Mouse (Mus musculus): ENCODE results near the gene Hip1. TPM values are rescaled to one million over a fixed set of nuclear protein-coding genes. Genes with fewer than 3 reads are reported as not detected.
"Not testable (repeated sequence)": the region's sequence is repeated elsewhere in the genome, so short reads cannot be mapped to it uniquely, and the experiment has no call there.

Hip1 gene
- total RNA-seq, 2 experiments from 2014 or later: 41.2 to 41.4 TPM

DNA sequence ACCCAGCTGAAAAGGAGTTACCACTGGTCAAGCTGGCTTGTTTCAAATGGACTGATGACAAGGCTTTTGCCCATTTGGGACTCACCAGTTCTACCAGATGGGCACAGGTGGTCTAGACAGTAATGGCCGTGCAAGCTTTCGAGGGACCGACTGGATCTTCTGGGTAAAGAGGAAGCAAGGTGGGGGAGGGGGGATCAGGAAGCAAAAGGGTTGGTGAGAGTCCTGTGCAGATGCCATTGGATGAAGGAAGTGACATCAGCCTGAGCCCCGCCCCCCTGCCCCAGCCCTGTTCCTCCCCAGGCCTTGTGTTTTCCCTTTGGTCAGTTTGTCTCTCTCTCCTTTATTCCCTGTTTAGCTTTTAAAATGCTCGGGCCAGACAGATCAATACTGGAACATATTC, 68.7 kb downstream of the Hip1 start:
- no peak for DNase-seq (ENCODE audit: low spot score in 2 of 2)
- no peak for TF ChIP-seq CTCF (conservative IDR thresholded peaks at IDR 0.05)
- Histone ChIP-seq H3K4me3 (no peak overlapping the region), H3K27ac (no peak overlapping the region)

DNA sequence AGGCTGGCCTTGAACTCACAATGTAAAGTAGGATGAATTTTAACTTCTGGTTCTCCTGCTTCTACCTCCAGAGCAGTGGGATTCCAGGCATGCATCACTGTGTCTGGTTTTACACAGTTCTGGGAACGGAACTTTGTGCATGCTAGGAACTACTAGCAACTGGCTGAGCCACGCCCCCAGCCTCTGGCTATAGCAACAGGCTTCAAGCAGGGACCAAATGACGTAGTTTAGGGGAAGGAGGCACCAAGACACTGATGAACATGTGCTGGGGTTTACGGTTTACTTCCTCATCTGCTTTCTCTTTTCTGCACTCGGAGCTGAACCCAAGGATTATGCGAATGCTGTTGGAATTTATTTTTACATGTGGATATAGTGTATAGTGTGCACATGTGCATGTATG, 72.5 kb downstream of the Hip1 start:
- no peak overlapping the region for H3K27ac ChIP-seq
- DNase-seq (ENCODE audit: low spot score in 2 of 2): no peak
- no peak overlapping the region for H3K4me3 ChIP-seq
- no peak for TF ChIP-seq CTCF (conservative IDR thresholded peaks at IDR 0.05)

DNA sequence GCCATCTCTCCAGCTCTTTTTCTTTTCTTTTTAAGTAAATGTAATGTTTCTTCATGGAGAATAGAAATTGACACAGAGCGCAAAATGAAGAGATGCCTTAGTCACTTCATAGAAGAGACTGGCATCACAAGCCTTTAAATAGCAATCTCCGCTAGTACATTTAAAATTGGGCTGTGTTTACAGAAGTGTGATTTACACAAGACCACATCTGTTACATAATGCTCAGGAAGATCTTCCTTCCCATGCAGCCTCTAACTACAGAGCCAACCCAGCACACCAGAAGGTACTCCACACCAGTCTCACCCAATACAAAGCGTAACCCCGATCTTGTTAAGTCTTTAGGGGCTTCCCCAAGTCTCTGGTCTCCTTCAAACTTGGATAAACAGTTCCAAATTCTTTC, 73.2 kb downstream of the Hip1 start:
- no peak for TF ChIP-seq CTCF (conservative IDR thresholded peaks at IDR 0.05)
- no peak overlapping the region for H3K27ac ChIP-seq
- DNase-seq (ENCODE audit: low spot score in 2 of 2): no peak

DNA sequence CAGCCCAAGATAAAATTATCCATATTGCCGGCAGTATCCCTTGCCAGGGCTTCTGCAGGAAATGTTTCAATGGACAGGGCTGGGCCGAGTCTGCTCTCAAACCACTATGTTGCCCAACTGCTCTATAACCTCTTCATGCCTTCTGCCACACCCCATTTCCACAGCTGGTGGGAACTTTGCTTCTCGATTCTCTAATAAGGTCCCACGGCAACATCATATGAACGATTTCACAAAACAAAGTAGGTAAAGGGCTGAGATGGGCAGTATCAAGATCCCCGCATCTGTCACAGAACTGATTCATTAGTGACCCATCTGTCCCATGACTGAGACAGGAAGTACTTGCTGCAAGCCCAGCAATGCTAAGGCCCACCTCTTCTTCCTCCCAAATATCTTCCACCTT, 76.6 kb downstream of the Hip1 start:
- TF ChIP-seq CTCF (conservative IDR thresholded peaks at IDR 0.05): no peak

More for the DNA sequence above, 73.2 kb downstream of the Hip1 start:
- H3K4me3 ChIP-seq: no peak overlapping the region

DNA sequence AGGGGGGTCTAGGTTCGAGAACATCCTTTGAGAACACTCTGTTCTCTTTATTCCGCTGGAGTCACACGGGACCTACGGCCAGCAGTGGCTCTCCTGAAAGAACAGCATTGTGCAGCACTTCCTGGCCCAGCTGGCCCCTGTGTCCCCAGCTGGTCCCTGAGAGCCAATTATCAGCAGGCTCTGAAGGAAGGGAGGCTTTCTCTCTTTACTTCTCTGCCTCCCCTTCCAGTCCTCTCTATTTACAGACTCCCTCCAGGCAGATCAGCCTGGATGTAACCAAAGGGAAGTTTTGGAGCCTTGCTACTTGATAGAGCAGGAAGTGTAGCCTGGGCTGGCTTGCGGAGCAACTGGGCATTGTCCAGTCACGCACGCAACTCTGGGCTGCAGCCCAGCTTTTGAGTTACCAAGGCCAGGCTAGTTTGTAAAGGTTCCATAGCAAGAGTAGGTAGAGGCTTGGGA, 79.1 kb downstream of the Hip1 start:
- Histone ChIP-seq H3K27ac (peak overlapping the region; percentile 91), H3K4me3 (peak overlapping the region; percentile 13; the same call in 1 of the 2 replicates)
- TF ChIP-seq CTCF (conservative IDR thresholded peaks at IDR 0.05): no peak
- DNase-seq (ENCODE audit: low spot score in 2 of 2): peak; percentile 26 to 45

More for the DNA sequence above, 76.6 kb downstream of the Hip1 start:
- Histone ChIP-seq H3K4me3 (no peak overlapping the region), H3K27ac (no peak overlapping the region)
- no peak for DNase-seq (ENCODE audit: low spot score in 2 of 2)

- no peak overlapping the region for H3K4me3 ChIP-seq
- DNase-seq (ENCODE audit: low spot score in 2 of 2): no peak
- no peak for TF ChIP-seq CTCF (conservative IDR thresholded peaks at IDR 0.05)
- H3K27ac ChIP-seq: peak overlapping the region; percentile 43; the same call in 1 of the 2 replicates
Measured at GRCm38 (mm10) chr5:135463380-135463779, 81.5 kb downstream of the Hip1 start.

- no peak for DNase-seq (ENCODE audit: low spot score in 2 of 2)
- Histone ChIP-seq H3K4me3 (no peak overlapping the region), H3K27ac (peak overlapping the region; percentile 84)
- no peak for TF ChIP-seq CTCF (conservative IDR thresholded peaks at IDR 0.05)
Measured at GRCm38 (mm10) chr5:135460833-135461173, 84.1 kb downstream of the Hip1 start.

GRCm38 (mm10) chr5:135460152-135460832, 84.6 kb downstream of the Hip1 start:
- Histone ChIP-seq H3K27ac (peak overlapping the region; percentile 84), H3K4me3 (no peak overlapping the region)
- DNase-seq (ENCODE audit: low spot score in 2 of 2): peak; percentile 33 to 70
- TF ChIP-seq CTCF (conservative IDR thresholded peaks at IDR 0.05): no peak

DNA sequence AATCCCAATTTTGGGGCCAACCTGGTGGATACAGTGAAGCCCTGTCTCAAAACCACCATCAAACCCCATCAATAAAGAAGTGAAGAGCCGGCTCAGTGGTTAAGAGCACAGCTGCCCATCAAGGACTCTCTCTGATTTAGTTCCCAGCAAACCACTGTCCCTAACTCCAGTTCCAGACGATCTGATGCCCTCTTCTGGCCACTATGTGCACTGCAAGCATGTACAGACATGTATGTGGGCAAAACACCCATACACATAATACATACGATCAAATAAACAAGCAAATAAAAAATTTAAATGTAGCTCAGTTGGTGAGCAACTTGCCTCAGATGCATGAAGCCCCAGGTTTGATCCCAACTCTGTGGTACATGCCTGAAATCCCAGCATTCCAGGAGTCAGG, 85.4 kb downstream of the Hip1 start:
- no peak for DNase-seq (ENCODE audit: low spot score in 2 of 2)
- TF ChIP-seq CTCF (conservative IDR thresholded peaks at IDR 0.05): peak; percentile 69
- Histone ChIP-seq H3K27ac (peak overlapping the region; percentile 84), H3K4me3 (no peak overlapping the region)

DNA sequence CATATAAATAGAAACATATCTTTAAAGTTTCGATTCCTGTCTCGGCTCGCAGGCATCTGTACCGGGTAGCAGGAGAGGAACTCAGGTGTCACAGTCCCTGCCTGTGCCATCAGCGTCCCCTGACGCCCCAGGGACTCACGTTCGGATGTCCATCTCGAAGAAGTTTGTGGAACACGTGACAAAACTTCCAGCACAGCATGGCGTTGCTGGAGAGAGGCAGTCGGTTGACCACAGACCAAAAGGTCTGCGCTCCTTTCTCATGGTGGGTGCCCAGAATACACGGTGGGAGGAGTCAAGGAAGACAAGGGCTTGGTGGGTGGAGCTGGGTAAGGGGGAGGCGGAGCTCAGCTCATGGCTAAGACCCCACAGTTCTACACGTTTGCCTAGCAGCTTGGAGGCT, 87.0 kb downstream of the Hip1 start:
- TF ChIP-seq CTCF (conservative IDR thresholded peaks at IDR 0.05): no peak

GRCm38 (mm10) chr5:135456515-135456914, 88.4 kb downstream of the Hip1 start:
- no peak overlapping the region for H3K4me3 ChIP-seq
- TF ChIP-seq CTCF (conservative IDR thresholded peaks at IDR 0.05): no peak
- no peak for DNase-seq (ENCODE audit: low spot score in 2 of 2)
- no peak overlapping the region for H3K27ac ChIP-seq

More for the DNA sequence above, 87.0 kb downstream of the Hip1 start:
- no peak for DNase-seq (ENCODE audit: low spot score in 2 of 2)
- no peak overlapping the region for H3K4me3 ChIP-seq
- no peak overlapping the region for H3K27ac ChIP-seq

- no peak for DNase-seq (ENCODE audit: low spot score in 2 of 2)
- peak; percentile 51 for TF ChIP-seq CTCF (conservative IDR thresholded peaks at IDR 0.05)
- no peak overlapping the region for H3K4me3 ChIP-seq
- no peak overlapping the region for H3K27ac ChIP-seq
Measured at GRCm38 (mm10) chr5:135454256-135454655, 90.7 kb downstream of the Hip1 start.

- not testable (repeated sequence) for H3K4me3 ChIP-seq; DNase-seq (ENCODE audit: low spot score in 2 of 2); H3K27ac ChIP-seq
Measured at GRCm38 (mm10) chr5:135451559-135451958, 93.4 kb downstream of the Hip1 start.

DNA sequence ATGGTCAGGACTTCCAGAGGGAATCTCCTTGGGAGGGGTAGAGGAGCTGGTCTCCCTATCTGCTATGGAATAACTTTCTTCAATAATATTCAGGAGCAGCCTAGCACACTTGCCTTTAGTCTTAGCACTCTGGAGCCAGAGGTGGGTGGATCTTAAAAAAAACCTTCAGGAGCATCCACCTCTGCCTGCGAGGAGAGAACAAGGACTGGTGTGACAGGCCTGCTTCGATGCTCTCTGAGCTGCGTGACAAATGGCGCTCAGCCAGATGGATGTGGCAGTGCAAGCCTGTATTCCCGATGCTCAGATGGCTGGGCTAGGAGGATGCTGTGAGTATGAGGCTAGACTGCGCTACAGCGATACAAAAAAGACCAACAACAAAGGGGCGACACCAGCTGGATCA, 93.8 kb downstream of the Hip1 start:
- H3K27ac ChIP-seq: no peak overlapping the region
- no peak for DNase-seq (ENCODE audit: low spot score in 2 of 2)
- TF ChIP-seq CTCF (conservative IDR thresholded peaks at IDR 0.05): no peak
- H3K4me3 ChIP-seq: no peak overlapping the region
